Mouse (Mus musculus): Measurements from ENCODE around the gene Pds5a. TPM values are rescaled to one million over a fixed set of nuclear protein-coding genes. Genes with fewer than 3 reads are reported as not detected.

Gene Pds5a
- polyA plus RNA-seq, 1 experiment from 2014 or later, result 47.7 TPM

GRCm38 (mm10) chr5:65717063-65717902 lies 19.2 kb upstream of the Pds5a start:
- Histone ChIP-seq H3K4me1 (ENCODE audit: control insufficient read depth, insufficient read depth, low read length) (no peaks in the 10 kb centered on the region), H3K36me3 (ENCODE audit: control insufficient read depth, insufficient read depth, low read length) (no peaks in the 10 kb centered on the region), H3K9ac (ENCODE audit: low read length) (no peak overlapping the region), H3K4me2 (ENCODE audit: low read depth, low read length) (no peak overlapping the region), H3K4me3 (replicated peaks; ENCODE audit: low read length) (no peak overlapping the region), H3K9me3 (replicated peaks; ENCODE audit: control insufficient read depth, low read length) (no peaks in the 10 kb centered on the region), H3K27me3 (ENCODE audit: control insufficient read depth, insufficient read depth, low read length) (no peaks in the 10 kb centered on the region), H3K27ac (ENCODE audit: low read length) (no peak overlapping the region)
- 81% methylated on average over 18 of the region's 18 CpGs for WGBS
- no peak for ATAC-seq (ENCODE audit: insufficient read depth, low FRiP score)

GRCm38 (mm10) chr5:65715084-65715483 lies 17.0 kb upstream of the Pds5a start:
- Histone ChIP-seq H3K27me3 (ENCODE audit: control insufficient read depth, insufficient read depth, low read length) (no peaks in the 10 kb centered on the region), H3K27ac (ENCODE audit: low read length) (no peak overlapping the region), H3K4me3 (replicated peaks; ENCODE audit: low read length) (no peak overlapping the region), H3K4me2 (ENCODE audit: low read depth, low read length) (no peak overlapping the region), H3K36me3 (ENCODE audit: control insufficient read depth, insufficient read depth, low read length) (no peaks in the 10 kb centered on the region), H3K9me3 (replicated peaks; ENCODE audit: control insufficient read depth, low read length) (no peaks in the 10 kb centered on the region), H3K4me1 (ENCODE audit: control insufficient read depth, insufficient read depth, low read length) (no peaks in the 10 kb centered on the region), H3K9ac (ENCODE audit: low read length) (no peak overlapping the region)
- ATAC-seq (ENCODE audit: insufficient read depth, low FRiP score), result no peak
- WGBS, result 87% methylated on average over 6 of the region's 6 CpGs

GRCm38 (mm10) chr5:65711463-65711862 lies 13.4 kb upstream of the Pds5a start:
- no peak overlapping the region for H3K27ac ChIP-seq (ENCODE audit: low read length)
- H3K9me3 ChIP-seq (replicated peaks; ENCODE audit: control insufficient read depth, low read length), result no peaks in the 10 kb centered on the region
- H3K4me3 ChIP-seq (replicated peaks; ENCODE audit: low read length), result no peak overlapping the region
- H3K36me3 ChIP-seq (ENCODE audit: control insufficient read depth, insufficient read depth, low read length), result no peaks in the 10 kb centered on the region
- ATAC-seq (ENCODE audit: insufficient read depth, low FRiP score), result peak; percentile 72; the same call in 1 of the 2 replicates
- WGBS, result 77% methylated on average over 1 of the region's 1 CpGs
- no peaks in the 10 kb centered on the region for H3K27me3 ChIP-seq (ENCODE audit: control insufficient read depth, insufficient read depth, low read length)
- no peaks in the 10 kb centered on the region for H3K4me1 ChIP-seq (ENCODE audit: control insufficient read depth, insufficient read depth, low read length)
- no peak overlapping the region for H3K9ac ChIP-seq (ENCODE audit: low read length)
- H3K4me2 ChIP-seq (ENCODE audit: low read depth, low read length), result no peak overlapping the region

GRCm38 (mm10) chr5:65710267-65710666 lies 12.2 kb upstream of the Pds5a start:
- Histone ChIP-seq H3K27ac (ENCODE audit: low read length) (no peak overlapping the region), H3K4me3 (replicated peaks; ENCODE audit: low read length) (no peak overlapping the region), H3K9ac (ENCODE audit: low read length) (no peak overlapping the region), H3K27me3 (ENCODE audit: control insufficient read depth, insufficient read depth, low read length) (no peaks in the 10 kb centered on the region), H3K4me2 (ENCODE audit: low read depth, low read length) (no peak overlapping the region), H3K4me1 (ENCODE audit: control insufficient read depth, insufficient read depth, low read length) (no peaks in the 10 kb centered on the region), H3K36me3 (ENCODE audit: control insufficient read depth, insufficient read depth, low read length) (no peaks in the 10 kb centered on the region), H3K9me3 (replicated peaks; ENCODE audit: control insufficient read depth, low read length) (no peaks in the 10 kb centered on the region)
- no peak for ATAC-seq (ENCODE audit: insufficient read depth, low FRiP score)
- WGBS, result 39% methylated on average over 8 of the region's 8 CpGs

GRCm38 (mm10) chr5:65706979-65707378 lies 8.9 kb upstream of the Pds5a start:
- no peaks in the 10 kb centered on the region for H3K9me3 ChIP-seq (replicated peaks; ENCODE audit: control insufficient read depth, low read length)
- H3K4me1 ChIP-seq (ENCODE audit: control insufficient read depth, insufficient read depth, low read length), result no peaks in the 10 kb centered on the region
- H3K4me2 ChIP-seq (ENCODE audit: low read depth, low read length), result no peak overlapping the region
- no peaks in the 10 kb centered on the region for H3K36me3 ChIP-seq (ENCODE audit: control insufficient read depth, insufficient read depth, low read length)
- H3K27me3 ChIP-seq (ENCODE audit: control insufficient read depth, insufficient read depth, low read length), result no peaks in the 10 kb centered on the region
- 68% methylated on average over 5 of the region's 5 CpGs for WGBS
- no peak overlapping the region for H3K4me3 ChIP-seq (replicated peaks; ENCODE audit: low read length)
- no peak for ATAC-seq (ENCODE audit: insufficient read depth, low FRiP score)
- no peak overlapping the region for H3K9ac ChIP-seq (ENCODE audit: low read length)
- H3K27ac ChIP-seq (ENCODE audit: low read length), result no peak overlapping the region

- Histone ChIP-seq H3K27ac (ENCODE audit: low read length) (no peak overlapping the region), H3K4me2 (ENCODE audit: low read depth, low read length) (no peak overlapping the region), H3K36me3 (ENCODE audit: control insufficient read depth, insufficient read depth, low read length) (no peaks in the 10 kb centered on the region), H3K4me3 (replicated peaks; ENCODE audit: low read length) (no peak overlapping the region), H3K9ac (ENCODE audit: low read length) (no peak overlapping the region), H3K9me3 (replicated peaks; ENCODE audit: control insufficient read depth, low read length) (no peaks in the 10 kb centered on the region), H3K4me1 (ENCODE audit: control insufficient read depth, insufficient read depth, low read length) (no peaks in the 10 kb centered on the region), H3K27me3 (ENCODE audit: control insufficient read depth, insufficient read depth, low read length) (no peaks in the 10 kb centered on the region)
- ATAC-seq (ENCODE audit: insufficient read depth, low FRiP score), result 0 out of 2 replicates have a peak, but pooled peaks have one; percentile 37
- WGBS, result 71% methylated on average over 4 of the region's 4 CpGs
These were observed 8.1 kb upstream of the Pds5a start for GRCm38 (mm10) chr5:65706171-65706570.

GRCm38 (mm10) chr5:65704765-65705678 lies 6.9 kb upstream of the Pds5a start:
- 65% methylated on average over 12 of the region's 12 CpGs for WGBS
- H3K27me3 ChIP-seq (ENCODE audit: control insufficient read depth, insufficient read depth, low read length), result no peaks in the 10 kb centered on the region
- no peak overlapping the region for H3K4me2 ChIP-seq (ENCODE audit: low read depth, low read length)
- no peaks in the 10 kb centered on the region for H3K36me3 ChIP-seq (ENCODE audit: control insufficient read depth, insufficient read depth, low read length)
- H3K4me1 ChIP-seq (ENCODE audit: control insufficient read depth, insufficient read depth, low read length), result no peaks in the 10 kb centered on the region
- H3K9ac ChIP-seq (ENCODE audit: low read length), result no peak overlapping the region
- H3K27ac ChIP-seq (ENCODE audit: low read length), result no peak overlapping the region
- H3K4me3 ChIP-seq (replicated peaks; ENCODE audit: low read length), result no peak overlapping the region
- no peaks in the 10 kb centered on the region for H3K9me3 ChIP-seq (replicated peaks; ENCODE audit: control insufficient read depth, low read length)
- no peak for ATAC-seq (ENCODE audit: insufficient read depth, low FRiP score)

- no peak for ATAC-seq (ENCODE audit: insufficient read depth, low FRiP score)
- no peak overlapping the region for H3K9ac ChIP-seq (ENCODE audit: low read length)
- no peak overlapping the region for H3K4me3 ChIP-seq (replicated peaks; ENCODE audit: low read length)
- no peaks in the 10 kb centered on the region for H3K36me3 ChIP-seq (ENCODE audit: control insufficient read depth, insufficient read depth, low read length)
- H3K27me3 ChIP-seq (ENCODE audit: control insufficient read depth, insufficient read depth, low read length), result no peaks in the 10 kb centered on the region
- no peaks in the 10 kb centered on the region for H3K9me3 ChIP-seq (replicated peaks; ENCODE audit: control insufficient read depth, low read length)
- H3K27ac ChIP-seq (ENCODE audit: low read length), result no peak overlapping the region
- WGBS, result 69% methylated on average over 9 of the region's 9 CpGs
- H3K4me1 ChIP-seq (ENCODE audit: control insufficient read depth, insufficient read depth, low read length), result 0 out of 2 replicates have a peak, but pooled peaks cover 3% of the 10 kb centered on the region
- no peak overlapping the region for H3K4me2 ChIP-seq (ENCODE audit: low read depth, low read length)
These were observed 5.2 kb upstream of the Pds5a start for GRCm38 (mm10) chr5:65703261-65703660.

- H3K4me2 ChIP-seq (ENCODE audit: low read depth, low read length), result no peak overlapping the region
- no peak overlapping the region for H3K4me3 ChIP-seq (replicated peaks; ENCODE audit: low read length)
- H3K27me3 ChIP-seq (ENCODE audit: control insufficient read depth, insufficient read depth, low read length), result no peaks in the 10 kb centered on the region
- H3K4me1 ChIP-seq (ENCODE audit: control insufficient read depth, insufficient read depth, low read length), result peaks cover 11% of the 10 kb centered on the region
- no peaks in the 10 kb centered on the region for H3K9me3 ChIP-seq (replicated peaks; ENCODE audit: control insufficient read depth, low read length)
- H3K9ac ChIP-seq (ENCODE audit: low read length), result no peak overlapping the region
- no peak overlapping the region for H3K27ac ChIP-seq (ENCODE audit: low read length)
- 86% methylated on average over 5 of the region's 5 CpGs for WGBS
- no peak for ATAC-seq (ENCODE audit: insufficient read depth, low FRiP score)
- no peaks in the 10 kb centered on the region for H3K36me3 ChIP-seq (ENCODE audit: control insufficient read depth, insufficient read depth, low read length)
These were observed 2.0 kb upstream of the Pds5a start for GRCm38 (mm10) chr5:65700102-65700501.
